Comparison of ENCODE assay signal across 9 mouse cellular contexts in genomic region chr11:117043524-117043923, GRCm38 (mm10).
DNase-seq lines count a peak whose midpoint lies in the region; ATAC-seq and TF ChIP-seq lines count a peak whose summit lies in the region.
"Had no signal": no experiment of that assay in that cellular context is flagged by ENCODE, and none has a peak within 500 bp of the region (broad histone marks: within the 10 kb centered on the region; RNA-seq: fewer than 3 reads in every experiment).

No protein-coding gene starts in this region.

- TF ChIP-seq CTCF in testis, adult 2 months (IDR thresholded peaks at IDR 0.05; ENCODE audit: control insufficient read depth, insufficient read depth, insufficient replicate concordance, low read depth, low read length): peak; percentile 70

- H3K4me1 ChIP-seq in kidney, embryonic 14.5 days (ENCODE audit: control insufficient read depth, insufficient read depth, low read length): peaks cover 8% of the 10 kb centered on the region; the same call in 1 of the 2 replicates
- peaks cover 33% of the 10 kb centered on the region for H3K4me1 ChIP-seq in hindbrain, embryonic 15.5 days (replicated peaks)
- H3K4me1 ChIP-seq in liver, embryonic 13.5 days (replicated peaks): no peaks in the 10 kb centered on the region
- peaks cover 29% of the 10 kb centered on the region for H3K4me1 ChIP-seq in neural tube, embryonic 15.5 days
- peaks cover 4% of the 10 kb centered on the region; the same call in 1 of the 2 replicates for H3K4me1 ChIP-seq in testis, adult 2 months (ENCODE audit: control insufficient read depth, insufficient read depth, low read length)

- DNase-seq in kidney, adult 18-20 months: peak; percentile 75
- peak; percentile 58 for DNase-seq in cerebellum, adult 8-10 months
- peak; percentile 49 to 75 for DNase-seq in frontal cortex, postnatal 14 days (ENCODE audit: low spot score in 2 of 2)
- DNase-seq in liver, embryonic 13.5 days: peak; percentile 32

- no peak for ATAC-seq in kidney, embryonic 14.5 days (ENCODE audit: low FRiP score, low TSS enrichment)
- ATAC-seq in hindbrain, embryonic 15.5 days (ENCODE audit: low FRiP score, low read depth): no peak; the same call in 1 of the 2 replicates
- no peak for ATAC-seq in liver, embryonic 13.5 days (ENCODE audit: low read depth)
- peak; percentile 55; the same call in 1 of the 2 replicates for ATAC-seq in neural tube, embryonic 15.5 days (ENCODE audit: low FRiP score)

- 10% methylated on average over 8 of the region's 8 CpGs for WGBS in kidney, embryonic 14.5 days
- WGBS in hindbrain, embryonic 15.5 days: 10% methylated on average over 8 of the region's 8 CpGs
- 3% methylated on average over 8 of the region's 8 CpGs for WGBS in liver, embryonic 13.5 days (ENCODE audit: insufficient replicate concordance)
- WGBS in neural tube, embryonic 15.5 days: 10% methylated on average over 8 of the region's 8 CpGs

- no peak overlapping the region for H3K27ac ChIP-seq in kidney, embryonic 14.5 days (ENCODE audit: low read depth, low read length)
- no peak overlapping the region for H3K27ac ChIP-seq in hindbrain, embryonic 15.5 days (replicated peaks)
- H3K27ac ChIP-seq in liver, embryonic 13.5 days: no peak overlapping the region
- no peak overlapping the region for H3K27ac ChIP-seq in neural tube, embryonic 15.5 days (replicated peaks)
- no peak overlapping the region for H3K27ac ChIP-seq in testis, adult 2 months (ENCODE audit: control insufficient read depth, insufficient read depth, low read depth, low read length)
- H3K27ac ChIP-seq: lung, embryonic 15.5 days had no signal

- H3K9me3 ChIP-seq in kidney, embryonic 14.5 days (ENCODE audit: control insufficient read depth, low read length): no peaks in the 10 kb centered on the region
- no peaks in the 10 kb centered on the region for H3K9me3 ChIP-seq in hindbrain, embryonic 15.5 days
- 0 out of 2 replicates have a peak, but pooled peaks cover 2% of the 10 kb centered on the region for H3K9me3 ChIP-seq in liver, embryonic 13.5 days (replicated peaks)
- no peaks in the 10 kb centered on the region for H3K9me3 ChIP-seq in neural tube, embryonic 15.5 days (replicated peaks)
- H3K9me3 ChIP-seq: lung, embryonic 15.5 days had no signal

- no peaks in the 10 kb centered on the region for H3K27me3 ChIP-seq in kidney, embryonic 14.5 days (ENCODE audit: control insufficient read depth, insufficient read depth, low read length)
- no peaks in the 10 kb centered on the region for H3K27me3 ChIP-seq in hindbrain, embryonic 15.5 days
- peaks cover 39% of the 10 kb centered on the region for H3K27me3 ChIP-seq in liver, embryonic 13.5 days
- H3K27me3 ChIP-seq in neural tube, embryonic 15.5 days (replicated peaks): no peaks in the 10 kb centered on the region
- no peaks in the 10 kb centered on the region for H3K27me3 ChIP-seq in testis, adult 2 months (ENCODE audit: control insufficient read depth, insufficient read depth, low read length)

- no peak overlapping the region for H3K4me3 ChIP-seq in kidney, embryonic 14.5 days (ENCODE audit: low read length)
- H3K4me3 ChIP-seq in hindbrain, embryonic 15.5 days: no peak overlapping the region
- no peak overlapping the region for H3K4me3 ChIP-seq in liver, embryonic 13.5 days (replicated peaks)
- H3K4me3 ChIP-seq in neural tube, embryonic 15.5 days (replicated peaks): no peak overlapping the region
- H3K4me3 ChIP-seq in testis, adult 2 months (ENCODE audit: control insufficient read depth, low read depth, low read length): no peak overlapping the region
- H3K4me3 ChIP-seq: lung, embryonic 15.5 days had no signal

- no peak overlapping the region for H3K4me2 ChIP-seq in kidney, embryonic 14.5 days (replicated peaks; ENCODE audit: low read depth, low read length)
- H3K4me2 ChIP-seq in hindbrain, embryonic 15.5 days: no peak overlapping the region
- H3K4me2 ChIP-seq in liver, embryonic 13.5 days: no peak overlapping the region
- no peak overlapping the region for H3K4me2 ChIP-seq in neural tube, embryonic 15.5 days
- H3K4me2 ChIP-seq: lung, embryonic 15.5 days had no signal

- no peaks in the 10 kb centered on the region for H3K36me3 ChIP-seq in kidney, embryonic 14.5 days (ENCODE audit: control insufficient read depth, insufficient read depth, low read length)
- H3K36me3 ChIP-seq in hindbrain, embryonic 15.5 days: no peaks in the 10 kb centered on the region
- no peaks in the 10 kb centered on the region for H3K36me3 ChIP-seq in liver, embryonic 13.5 days
- H3K36me3 ChIP-seq in neural tube, embryonic 15.5 days: no peaks in the 10 kb centered on the region
- no peaks in the 10 kb centered on the region for H3K36me3 ChIP-seq in testis, adult 2 months (ENCODE audit: control insufficient read depth, insufficient read depth, low read length)
- H3K36me3 ChIP-seq: lung, embryonic 15.5 days had no signal

- no peak for TF ChIP-seq POLR2A in testis, adult 2 months (IDR thresholded peaks at IDR 0.05; ENCODE audit: control insufficient read depth, low read depth, low read length)

- H3K9ac ChIP-seq in kidney, embryonic 14.5 days (ENCODE audit: low read depth, low read length): no peak overlapping the region
- H3K9ac ChIP-seq in hindbrain, embryonic 15.5 days: 0 out of 2 replicates have a peak overlapping the region, but pooled peaks have one; percentile 21
- no peak overlapping the region for H3K9ac ChIP-seq in liver, embryonic 13.5 days
- H3K9ac ChIP-seq in neural tube, embryonic 15.5 days (replicated peaks): no peak overlapping the region
- H3K9ac ChIP-seq: lung, embryonic 15.5 days had no signal
